Mouse (Mus musculus): Measurements from ENCODE around the gene Inpp5d.

Inpp5d gene

DNA sequence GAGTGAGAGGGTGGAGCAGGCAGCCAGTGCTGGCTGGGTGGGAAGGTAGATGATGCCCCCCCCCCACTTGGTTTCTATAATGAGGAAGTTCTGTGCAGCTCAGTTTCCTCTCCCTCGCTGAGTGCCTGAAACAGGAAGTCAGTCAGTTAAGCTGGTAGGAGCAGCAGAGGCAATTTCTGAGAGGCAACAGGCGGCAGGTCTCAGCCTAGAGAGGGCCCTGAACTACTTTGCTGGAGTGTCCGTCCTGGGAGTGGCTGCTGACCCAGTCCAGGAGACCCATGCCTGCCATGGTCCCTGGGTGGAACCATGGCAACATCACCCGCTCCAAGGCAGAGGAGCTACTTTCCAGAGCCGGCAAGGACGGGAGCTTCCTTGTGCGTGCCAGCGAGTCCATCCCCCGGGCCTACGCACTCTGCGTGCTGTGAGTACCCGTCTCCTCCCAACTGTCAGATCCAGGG, at the start of gene Inpp5d:
Gene Inpp5d (plus strand): TSS at position 102 of the 458 bp plus-strand sequence.
- DNase-seq: peak; percentile 98

DNA sequence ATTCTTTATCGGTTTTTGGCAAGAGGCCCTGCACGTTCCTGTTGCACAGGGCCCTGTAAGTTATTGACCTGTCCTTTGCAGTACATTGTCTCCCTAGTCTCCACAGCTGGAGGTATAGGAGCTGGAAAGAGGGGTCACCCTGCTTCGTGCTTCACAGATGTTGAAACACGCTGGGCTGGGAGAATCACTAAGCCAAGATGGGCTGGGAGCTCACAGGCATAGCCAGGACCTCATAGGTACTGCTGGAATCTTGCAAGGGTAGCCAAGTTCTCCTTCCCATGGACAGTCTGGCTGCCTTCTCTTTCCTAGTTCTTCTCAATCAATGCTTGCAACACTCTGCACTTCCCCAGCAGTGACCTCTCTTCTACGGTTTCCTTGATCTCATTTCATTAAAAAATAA, 46.9 kb upstream of the Inpp5d start:
- DNase-seq: no peak

DNA sequence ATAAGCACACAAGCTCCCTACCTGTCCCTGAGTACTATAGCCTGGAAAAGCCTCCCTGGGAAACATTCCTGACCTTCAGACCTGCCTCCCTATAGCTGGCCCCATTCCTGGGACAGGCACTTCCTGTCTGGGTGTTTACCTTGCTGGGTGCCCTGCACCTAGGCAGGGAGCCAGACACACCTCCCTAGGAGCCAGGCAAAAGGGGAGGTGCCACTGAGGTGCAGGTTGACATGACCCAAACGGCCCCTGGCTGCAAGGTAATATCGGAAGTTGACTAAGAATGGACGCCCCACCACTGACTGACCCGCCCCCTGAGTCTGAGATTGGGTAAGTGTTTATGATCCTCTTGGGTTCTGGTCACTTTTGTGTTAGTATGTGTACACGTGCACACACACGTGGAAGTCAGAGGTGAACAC, 46.3 kb upstream of the Inpp5d start, which contains the start of gene Ngef:
Gene Ngef (minus strand): TSS at position 71 of the 416 bp plus-strand sequence.
- peak; percentile 88 for DNase-seq

GRCm38 (mm10) chr1:87574353-87574752, 45.8 kb upstream of the Inpp5d start:
- DNase-seq: no peak

- peak; percentile 94 for DNase-seq
Measured at GRCm38 (mm10) chr1:87574785-87575184, 45.3 kb upstream of the Inpp5d start.

- DNase-seq: no peak
Measured at GRCm38 (mm10) chr1:87578965-87579364, 41.1 kb upstream of the Inpp5d start.

GRCm38 (mm10) chr1:87580824-87581223, 39.3 kb upstream of the Inpp5d start:
- DNase-seq: no peak

- no peak for DNase-seq
Measured at GRCm38 (mm10) chr1:87589162-87589561, 30.9 kb upstream of the Inpp5d start.

DNA sequence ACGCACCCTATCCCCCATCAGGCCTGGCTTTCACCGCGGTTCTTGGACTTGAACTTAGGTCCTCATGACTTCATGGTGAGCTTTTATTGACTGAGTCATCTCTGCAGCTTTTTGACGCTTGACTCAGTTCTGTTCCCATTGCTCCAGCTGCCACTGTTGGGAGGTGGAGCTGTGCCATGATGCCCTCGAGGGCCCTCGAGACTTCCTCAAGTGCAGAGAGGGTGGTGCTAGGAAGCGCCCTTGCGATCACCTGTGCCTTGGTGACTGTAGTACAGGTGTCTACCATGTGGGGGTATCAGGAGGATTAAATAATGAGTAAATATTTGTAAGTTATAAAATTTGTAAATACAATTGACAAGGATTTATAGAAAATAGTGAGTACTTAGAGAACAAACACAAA, 30.1 kb upstream of the Inpp5d start:
- DNase-seq: no peak

DNA sequence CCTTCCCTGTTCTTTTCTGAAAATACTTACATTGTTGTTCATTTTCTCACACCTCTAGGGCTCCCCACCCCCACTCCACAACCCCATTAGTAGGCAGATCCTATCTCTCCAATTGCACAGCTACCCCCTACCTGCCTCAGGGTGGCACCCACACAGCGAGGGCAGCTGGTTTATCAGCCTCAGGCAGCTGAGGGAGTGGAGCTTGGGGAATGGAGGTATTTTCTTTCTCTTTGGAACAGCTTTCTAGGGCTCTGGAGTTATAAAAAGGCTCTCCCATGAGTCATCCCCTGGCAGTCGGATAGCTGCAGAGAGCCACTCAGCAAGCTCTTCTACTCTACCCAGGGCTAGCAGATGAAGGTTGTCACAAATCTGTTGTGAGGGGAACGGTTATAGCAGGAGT, 25.9 kb upstream of the Inpp5d start:
- no peak for DNase-seq

GRCm38 (mm10) chr1:87594671-87595070, 25.4 kb upstream of the Inpp5d start:
- DNase-seq: no peak

DNA sequence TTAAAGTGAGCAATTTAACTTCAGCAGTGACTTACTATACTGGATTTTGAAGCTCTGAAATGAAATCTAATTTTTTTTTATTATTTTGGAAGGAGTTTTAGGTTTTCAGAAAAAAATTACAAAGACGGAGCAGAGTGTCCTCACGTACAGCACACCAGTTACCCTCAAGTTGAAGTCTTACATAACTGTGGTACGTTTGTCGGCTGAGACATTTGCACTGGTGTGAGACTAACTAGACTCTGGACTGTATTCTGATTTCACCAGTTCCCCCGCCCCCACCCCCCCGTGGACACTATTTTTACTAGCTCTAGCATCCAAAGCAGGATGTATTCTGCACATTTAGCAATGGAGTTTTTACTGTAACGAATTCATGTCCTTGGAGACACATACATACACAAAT, 19.6 kb upstream of the Inpp5d start:
- no peak for DNase-seq

DNA sequence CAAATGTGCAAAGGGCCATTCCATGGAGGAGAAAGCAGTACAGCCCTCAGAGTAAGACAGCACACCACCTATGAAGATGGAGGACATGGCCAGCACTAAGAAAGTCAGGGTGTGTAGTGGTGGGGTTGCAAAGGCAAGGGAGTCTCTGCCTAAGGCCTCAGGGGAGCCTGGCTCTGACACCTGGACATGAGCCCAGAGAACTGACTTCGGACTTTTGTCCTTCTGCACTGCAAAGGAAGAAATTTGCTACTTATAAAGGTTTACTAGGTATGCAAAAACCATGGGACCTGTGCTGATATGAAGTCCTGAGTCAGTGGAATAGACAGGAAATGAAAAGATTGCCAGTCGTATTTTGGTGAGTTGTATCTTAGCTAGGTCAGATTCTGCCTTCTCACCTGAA, 18.3 kb upstream of the Inpp5d start:
- no peak for DNase-seq

DNA sequence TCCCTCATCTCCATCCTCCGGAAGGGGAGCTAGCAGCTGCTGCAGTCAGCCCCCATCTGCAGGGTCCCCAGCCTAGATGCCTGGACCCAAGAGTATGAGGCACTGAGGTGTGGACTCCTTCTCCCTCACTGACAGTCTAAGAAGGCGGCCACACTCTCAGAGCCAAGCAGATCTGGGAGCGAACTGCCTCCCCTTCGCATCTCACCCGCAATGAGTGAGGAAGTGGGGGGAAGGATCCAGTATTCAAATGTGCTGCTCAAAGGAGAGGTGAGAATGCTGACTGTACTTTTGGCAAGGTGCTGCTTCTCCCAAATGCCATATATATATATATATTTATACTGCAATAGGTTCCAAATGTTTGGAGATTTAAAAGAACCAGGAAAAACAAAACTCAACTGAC, 16.7 kb upstream of the Inpp5d start:
- DNase-seq: no peak

DNA sequence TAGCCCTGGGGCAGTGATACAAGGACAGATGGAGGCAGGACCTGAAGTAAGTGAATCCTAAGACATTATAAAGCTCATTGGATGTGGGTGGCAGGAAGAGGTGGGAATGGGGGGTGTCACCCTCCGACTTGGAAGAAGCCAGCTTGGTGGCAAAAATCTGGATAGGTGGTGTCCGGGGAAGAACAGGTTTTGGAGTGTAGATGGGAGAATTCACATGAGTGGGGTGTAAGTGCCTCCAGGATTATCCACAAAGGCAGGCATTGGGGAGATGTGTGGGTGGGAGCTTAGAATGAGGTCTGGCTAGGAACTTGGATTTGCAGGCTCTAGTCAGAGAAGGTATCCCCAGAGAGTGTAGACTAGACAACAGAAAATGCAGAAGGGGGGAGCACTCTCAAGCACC, 14.8 kb upstream of the Inpp5d start:
- no peak for DNase-seq

- peak; percentile 93 for DNase-seq
Measured at GRCm38 (mm10) chr1:87607385-87608091, 12.6 kb upstream of the Inpp5d start.

- DNase-seq: peak; percentile 92
Measured at GRCm38 (mm10) chr1:87608416-87609046, 11.6 kb upstream of the Inpp5d start.

DNA sequence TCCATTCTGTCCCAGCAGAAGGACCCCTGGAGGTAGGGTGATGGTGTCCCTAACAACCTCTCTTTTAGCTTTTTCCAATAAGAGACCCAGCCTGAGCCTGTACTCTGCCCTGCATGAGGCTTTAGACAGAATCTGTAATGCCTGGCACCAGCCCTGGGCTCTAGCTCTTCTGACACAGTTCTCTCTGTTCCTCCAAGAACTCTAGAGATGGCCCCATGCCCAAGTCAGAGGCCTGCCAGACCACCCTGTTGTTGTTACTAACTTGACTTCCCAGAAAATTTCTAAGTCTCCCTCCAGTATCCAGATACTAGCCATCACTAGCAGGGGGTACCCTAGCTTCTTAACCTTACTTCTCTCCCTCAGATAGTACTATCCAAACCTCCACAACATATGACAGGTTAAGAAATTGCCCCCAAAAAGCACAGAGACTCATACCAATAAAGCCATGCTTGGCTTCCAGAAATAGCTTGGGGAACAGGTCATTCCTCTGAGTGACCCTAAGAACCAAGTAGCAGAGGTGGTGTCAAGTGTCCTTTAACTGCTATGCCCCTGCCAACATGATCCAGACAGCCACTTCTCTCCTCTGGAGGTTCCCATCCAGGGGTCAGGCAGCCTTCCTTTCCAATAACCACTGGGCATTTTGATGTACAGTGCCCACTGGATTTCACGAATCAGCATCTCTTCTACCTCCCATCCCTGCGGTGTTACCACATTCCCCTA, 5.4 kb upstream of the Inpp5d start:
- no peak for DNase-seq

- DNase-seq: no peak
Measured at GRCm38 (mm10) chr1:87620693-87621092, 581 bp downstream of the Inpp5d start.

- peak; percentile 93 for DNase-seq
Measured at GRCm38 (mm10) chr1:87621146-87621857, 1.2 kb downstream of the Inpp5d start.

GRCm38 (mm10) chr1:87621858-87622279, 1.8 kb downstream of the Inpp5d start:
- no peak for DNase-seq

- DNase-seq: no peak
Measured at GRCm38 (mm10) chr1:87623977-87624666, 4.0 kb downstream of the Inpp5d start.
